Mouse (Mus musculus): ENCODE measurements around the gene Pax8. TPM values are rescaled to one million over a fixed set of nuclear protein-coding genes. Genes with fewer than 3 reads are reported as not detected.

Gene Pax8
- total RNA-seq, 2 experiments from 2014 or later, result not detected

GRCm38 (mm10) chr2:24454429-24455011 is 20.9 kb downstream of the Pax8 start:
- H3K27ac ChIP-seq, result no peak overlapping the region

DNA sequence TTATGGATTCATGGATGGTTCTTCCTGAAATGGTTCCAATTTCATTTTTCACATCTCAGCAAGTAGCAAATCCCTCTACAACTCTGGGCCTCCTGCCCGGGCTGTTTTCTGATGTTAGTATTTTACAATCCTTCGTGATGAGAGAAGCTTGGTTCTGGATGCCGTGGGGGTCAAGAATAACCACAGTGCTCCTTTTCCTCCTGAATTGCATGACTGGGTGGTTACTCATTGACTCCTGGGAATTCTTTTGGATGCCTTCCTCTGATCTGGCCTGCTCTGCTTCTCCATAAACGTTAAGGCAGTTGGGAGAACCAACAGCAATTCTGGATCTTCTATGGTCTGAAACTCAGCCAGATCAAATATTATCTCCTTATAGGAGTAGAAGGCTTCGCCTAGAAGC is 22.2 kb downstream of the Pax8 start:
- no peak overlapping the region for H3K27ac ChIP-seq
- H3K4me3 ChIP-seq, result no peak overlapping the region
- no peak for TF ChIP-seq CTCF (conservative IDR thresholded peaks at IDR 0.05)
- DNase-seq (ENCODE audit: low spot score in 2 of 2), result no peak

More at GRCm38 (mm10) chr2:24454429-24455011, 20.9 kb downstream of the Pax8 start:
- no peak overlapping the region for H3K4me3 ChIP-seq
- DNase-seq (ENCODE audit: low spot score in 2 of 2), result no peak
- no peak for TF ChIP-seq CTCF (conservative IDR thresholded peaks at IDR 0.05)

GRCm38 (mm10) chr2:24449111-24449510 is 26.3 kb downstream of the Pax8 start:
- H3K4me3 ChIP-seq, result no peak overlapping the region
- TF ChIP-seq CTCF (conservative IDR thresholded peaks at IDR 0.05), result no peak
- no peak for DNase-seq (ENCODE audit: low spot score in 2 of 2)

GRCm38 (mm10) chr2:24443256-24443790 is 32.1 kb downstream of the Pax8 start:
- no peak for DNase-seq (ENCODE audit: low spot score in 2 of 2)
- no peak overlapping the region for H3K27ac ChIP-seq
- no peak overlapping the region for H3K4me3 ChIP-seq
- TF ChIP-seq CTCF (conservative IDR thresholded peaks at IDR 0.05), result no peak

More at GRCm38 (mm10) chr2:24449111-24449510, 26.3 kb downstream of the Pax8 start:
- H3K27ac ChIP-seq, result no peak overlapping the region

DNA sequence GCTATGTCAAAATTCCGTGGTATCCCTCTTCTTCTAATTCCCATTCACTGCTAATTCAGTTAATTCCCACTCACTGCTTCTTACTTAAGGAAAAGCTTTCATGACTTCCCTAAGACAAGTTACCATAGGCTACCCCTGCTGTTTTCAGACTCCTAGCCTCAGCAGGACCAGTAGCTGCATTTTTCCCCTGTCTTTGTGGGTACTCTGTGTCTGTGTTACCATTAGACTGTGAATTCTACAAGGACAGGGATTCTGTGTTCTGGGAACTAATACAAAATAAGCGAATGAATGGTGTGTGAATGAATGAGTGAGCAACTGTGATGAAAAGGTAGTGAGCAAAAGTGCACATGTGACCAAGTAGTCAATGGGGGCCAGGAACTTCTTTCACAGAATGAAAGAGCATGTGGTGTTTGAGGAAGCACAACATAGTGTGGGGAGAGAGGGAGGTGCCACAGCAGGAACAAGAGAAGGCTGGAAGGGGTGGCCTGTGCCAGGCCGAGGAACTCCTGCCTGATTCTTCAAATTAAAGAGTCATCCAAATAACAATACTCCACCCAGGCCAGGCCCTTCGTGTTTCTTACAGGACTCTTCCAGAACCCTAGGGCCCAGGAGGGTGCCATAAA is 33.0 kb downstream of the Pax8 start:
- TF ChIP-seq CTCF (conservative IDR thresholded peaks at IDR 0.05), result no peak
- no peak overlapping the region for H3K27ac ChIP-seq
- H3K4me3 ChIP-seq, result no peak overlapping the region
- no peak for DNase-seq (ENCODE audit: low spot score in 2 of 2)

- H3K27ac ChIP-seq, result no peak overlapping the region
- no peak overlapping the region for H3K4me3 ChIP-seq
- no peak for TF ChIP-seq CTCF (conservative IDR thresholded peaks at IDR 0.05)
- DNase-seq (ENCODE audit: low spot score in 2 of 2), result no peak
Observed at GRCm38 (mm10) chr2:24441899-24442298, 33.5 kb downstream of the Pax8 start.

DNA sequence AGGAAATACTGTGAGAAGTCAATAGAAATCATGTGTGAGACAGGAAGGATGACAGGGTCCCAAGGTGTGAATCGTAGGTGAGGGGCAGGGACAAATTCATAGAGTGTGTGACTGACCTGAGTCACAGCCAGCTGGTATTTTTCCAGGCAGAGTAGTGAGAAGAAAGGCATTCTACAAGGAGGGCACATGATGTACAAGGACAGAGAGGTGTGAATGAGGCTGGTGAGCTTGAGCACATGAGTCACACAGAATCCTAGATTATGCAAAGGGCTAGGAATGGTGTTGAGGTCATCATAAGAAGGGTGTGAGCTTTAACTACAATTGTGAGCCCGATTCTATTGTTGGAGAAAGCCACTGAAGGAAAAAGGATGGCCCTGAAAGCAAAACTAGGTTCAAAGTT is 35.3 kb downstream of the Pax8 start:
- DNase-seq (ENCODE audit: low spot score in 2 of 2), result no peak
- no peak for TF ChIP-seq CTCF (conservative IDR thresholded peaks at IDR 0.05)
- H3K4me3 ChIP-seq, result no peak overlapping the region
- H3K27ac ChIP-seq, result no peak overlapping the region

DNA sequence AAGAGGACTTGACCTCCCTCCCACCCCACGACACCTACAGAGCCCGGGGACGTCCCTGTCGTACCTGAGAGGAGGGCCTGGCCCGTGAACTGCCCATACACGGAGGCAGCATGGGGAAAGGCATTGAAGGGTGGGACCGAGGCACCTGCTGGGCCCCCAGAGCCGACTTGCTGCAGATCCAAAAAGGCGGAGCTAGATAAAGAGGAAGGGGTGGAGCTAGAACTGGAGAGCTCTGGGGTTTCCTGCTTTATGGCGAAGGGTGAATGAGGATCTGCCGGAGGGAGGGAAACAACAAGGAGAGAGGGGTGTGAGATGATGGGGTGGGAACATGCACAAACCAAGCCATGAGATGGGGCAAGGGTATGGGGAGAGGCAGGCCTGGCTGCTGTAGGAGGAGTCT is 39.7 kb downstream of the Pax8 start:
- H3K4me3 ChIP-seq, result no peak overlapping the region
- no peak for DNase-seq (ENCODE audit: low spot score in 2 of 2)
- TF ChIP-seq CTCF (conservative IDR thresholded peaks at IDR 0.05), result no peak
- H3K27ac ChIP-seq, result no peak overlapping the region

GRCm38 (mm10) chr2:24434670-24435069 is 40.7 kb downstream of the Pax8 start:
- Histone ChIP-seq H3K27ac (no peak overlapping the region), H3K4me3 (no peak overlapping the region)
- DNase-seq (ENCODE audit: low spot score in 2 of 2), result no peak
- no peak for TF ChIP-seq CTCF (conservative IDR thresholded peaks at IDR 0.05)

DNA sequence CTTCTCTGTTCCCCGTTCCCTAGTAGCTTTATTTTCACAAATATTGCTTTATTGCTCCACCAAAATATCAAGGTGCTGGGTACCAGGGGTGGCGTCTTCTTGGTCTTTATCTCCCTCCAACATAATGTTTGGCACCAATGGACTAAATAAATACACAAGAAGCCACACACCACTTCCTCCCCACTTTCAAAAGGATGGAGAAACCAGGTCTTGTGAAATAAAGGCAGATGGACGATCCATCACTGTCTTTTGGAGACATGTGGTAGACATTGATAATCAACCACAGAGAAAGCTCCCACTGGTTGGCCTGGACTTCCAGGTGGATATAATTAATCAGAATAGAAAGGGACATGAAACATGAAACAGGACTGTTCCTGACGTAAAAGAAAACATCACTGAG is 45.6 kb downstream of the Pax8 start:
- no peak for TF ChIP-seq CTCF (conservative IDR thresholded peaks at IDR 0.05)
- no peak overlapping the region for H3K4me3 ChIP-seq

GRCm38 (mm10) chr2:24427866-24428675 is 47.3 kb downstream of the Pax8 start:
- H3K4me3 ChIP-seq, result no peak overlapping the region

More for the DNA sequence above, 45.6 kb downstream of the Pax8 start:
- no peak for DNase-seq (ENCODE audit: low spot score in 2 of 2)
- no peak overlapping the region for H3K27ac ChIP-seq

DNA sequence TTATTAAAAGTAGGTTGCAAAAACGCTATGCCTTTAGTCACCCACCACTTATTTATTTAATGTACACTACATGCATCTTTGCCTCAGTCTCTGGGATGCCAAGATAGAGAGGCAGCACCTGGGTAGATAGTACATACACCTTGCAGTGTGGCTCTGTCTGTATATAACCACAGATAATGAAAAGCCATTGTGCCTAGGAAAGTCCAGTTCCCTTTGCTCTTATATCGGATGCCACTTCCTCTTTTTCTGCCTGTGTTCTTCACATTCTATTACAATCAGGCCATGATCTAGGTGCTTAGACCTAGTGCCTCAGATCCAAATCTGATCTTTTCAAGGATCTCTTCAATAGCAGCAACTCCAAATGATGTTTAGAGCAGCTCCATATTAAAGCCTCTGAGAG is 49.8 kb downstream of the Pax8 start:
- H3K4me3 ChIP-seq, result no peak overlapping the region
- no peak overlapping the region for H3K27ac ChIP-seq
- no peak for TF ChIP-seq CTCF (conservative IDR thresholded peaks at IDR 0.05)
- no peak for DNase-seq (ENCODE audit: low spot score in 2 of 2)

More at GRCm38 (mm10) chr2:24427866-24428675, 47.3 kb downstream of the Pax8 start:
- no peak overlapping the region for H3K27ac ChIP-seq
- no peak for TF ChIP-seq CTCF (conservative IDR thresholded peaks at IDR 0.05)
- DNase-seq (ENCODE audit: low spot score in 2 of 2), result no peak

DNA sequence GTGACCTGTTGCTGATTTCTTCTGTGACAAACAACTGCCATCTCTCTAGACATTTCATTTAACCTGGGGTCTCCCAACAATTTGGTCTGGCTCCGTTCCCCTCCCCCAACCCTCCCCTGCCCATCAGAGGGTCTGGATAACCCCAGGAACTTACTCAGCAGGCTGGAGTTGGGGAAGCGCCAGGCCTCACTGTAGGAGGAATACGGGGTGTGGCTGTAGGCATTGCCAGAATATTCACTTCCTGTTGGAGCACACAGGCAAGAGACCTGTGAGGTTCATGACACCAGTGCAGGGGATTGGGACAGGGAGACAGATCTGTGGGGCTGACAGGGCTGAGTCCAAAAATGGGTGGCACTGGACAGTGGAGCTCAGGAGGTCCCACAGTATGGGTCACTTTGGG is 52.6 kb downstream of the Pax8 start:
- Histone ChIP-seq H3K27ac (no peak overlapping the region), H3K4me3 (no peak overlapping the region)
- TF ChIP-seq CTCF (conservative IDR thresholded peaks at IDR 0.05), result no peak
- no peak for DNase-seq (ENCODE audit: low spot score in 2 of 2)
